Mouse (Mus musculus) telencephalon, adult 2 months (tissue): ENCODE results near the gene Stambp.
"Not testable (repeated sequence)": the region's sequence is repeated elsewhere in the genome, so short reads cannot be mapped to it uniquely, and the experiment has no call there.

Experiments used
- DNase-seq: peaks from one replicate; pipeline ENCODE4 v3.0.0-alpha.2; 2011; ENCODE audit warnings: low read depth, low spot score

Stambp gene

DNA sequence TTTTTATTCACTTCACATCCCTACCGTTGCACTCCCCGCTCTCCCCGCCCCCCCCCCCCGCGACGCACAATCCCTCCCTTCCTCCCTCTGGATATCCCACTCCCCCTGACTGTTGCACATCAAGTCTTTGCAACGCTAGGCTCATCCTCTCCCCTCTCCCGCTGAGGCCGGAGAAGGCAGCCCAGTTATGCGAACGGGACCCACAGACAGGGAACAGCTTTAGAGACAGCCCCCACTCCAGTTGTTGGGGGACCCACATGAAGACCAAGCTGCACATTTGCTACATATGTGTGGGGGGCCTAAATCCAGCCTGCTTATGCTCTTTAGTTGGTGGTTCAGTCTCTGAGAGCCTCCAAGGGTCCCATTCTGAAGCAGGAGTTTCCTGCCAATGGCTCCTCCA is at the start of gene Stambp:
TSS of gene Stambp (minus strand) at position 59 of the 400 bp plus-strand sequence.
- DNase-seq = no peak

DNA sequence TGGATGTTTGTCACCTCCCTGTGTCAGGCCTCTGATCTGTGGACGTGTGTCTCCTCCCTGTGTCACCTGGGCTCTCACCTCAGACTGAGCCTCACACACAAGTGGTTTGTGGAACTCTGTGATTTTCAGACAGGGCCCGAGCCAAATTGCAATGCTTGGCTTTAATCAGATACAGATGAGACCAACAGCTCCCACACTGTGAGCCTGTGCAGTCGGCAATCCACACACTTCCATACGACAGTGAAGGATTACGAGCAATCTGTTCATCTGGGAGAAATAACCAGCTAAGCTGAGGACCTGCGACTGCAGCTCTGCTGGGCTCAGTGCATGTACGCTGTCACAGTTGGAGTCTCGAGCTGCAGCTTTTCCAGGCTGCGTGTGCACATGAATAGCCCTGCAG is 47.4 kb upstream of the Stambp start:
- peak; percentile 9 for DNase-seq

DNA sequence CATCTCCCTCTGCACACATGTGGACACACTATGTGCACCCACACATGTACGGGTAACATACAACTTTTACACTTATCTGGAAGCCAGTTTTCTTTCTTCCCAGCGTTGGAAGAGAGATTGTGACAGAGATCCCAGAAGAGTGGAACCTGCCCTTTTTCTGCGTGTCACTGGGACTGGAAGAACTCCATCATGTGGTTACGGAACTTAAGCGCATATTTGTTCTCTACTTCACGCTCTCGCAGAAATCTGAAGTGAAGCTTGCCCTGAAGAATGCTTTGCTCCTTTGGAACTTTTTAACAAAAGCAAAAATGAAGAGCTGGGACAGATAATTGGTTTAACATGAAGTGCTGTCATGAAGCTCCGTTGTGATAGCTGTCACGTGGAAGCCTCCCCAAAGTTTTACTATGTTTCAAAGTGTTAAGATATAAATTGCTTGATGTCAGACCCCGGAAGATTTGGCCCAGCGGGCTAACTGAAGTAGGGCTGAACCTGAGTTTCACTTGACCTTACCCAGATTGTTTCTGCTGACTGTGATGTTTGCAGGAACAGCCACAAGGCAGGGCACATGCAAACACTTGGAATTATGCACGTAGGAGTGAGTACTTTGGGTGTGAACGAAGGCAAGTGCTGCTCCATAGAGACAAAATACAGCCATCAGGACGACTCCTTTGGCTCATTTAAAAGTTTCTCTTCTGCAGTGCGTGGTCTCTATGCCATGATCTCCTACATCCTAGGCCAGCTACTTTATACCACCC is 45.2 kb upstream of the Stambp start:
- DNase-seq = no peak

DNA sequence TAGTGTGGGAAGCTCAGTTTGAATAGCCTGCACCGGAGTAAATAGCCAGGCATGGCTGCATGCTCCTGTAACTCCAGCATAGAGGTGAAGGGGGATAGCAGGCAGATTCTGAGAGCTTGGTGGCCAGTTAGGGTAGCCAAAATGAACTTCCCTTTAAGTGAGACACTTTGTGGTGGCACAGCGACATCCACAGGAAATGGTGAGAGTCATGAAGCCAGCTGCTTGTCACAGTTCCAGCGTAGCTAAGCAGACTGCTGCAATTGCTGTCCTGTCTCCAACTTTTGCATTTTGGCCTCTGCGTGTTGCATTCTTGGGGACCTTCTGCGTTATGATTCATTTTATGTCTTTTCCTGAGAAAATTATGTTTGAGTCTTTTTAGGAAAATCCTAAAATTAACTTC is 44.0 kb upstream of the Stambp start:
- DNase-seq = no peak

DNA sequence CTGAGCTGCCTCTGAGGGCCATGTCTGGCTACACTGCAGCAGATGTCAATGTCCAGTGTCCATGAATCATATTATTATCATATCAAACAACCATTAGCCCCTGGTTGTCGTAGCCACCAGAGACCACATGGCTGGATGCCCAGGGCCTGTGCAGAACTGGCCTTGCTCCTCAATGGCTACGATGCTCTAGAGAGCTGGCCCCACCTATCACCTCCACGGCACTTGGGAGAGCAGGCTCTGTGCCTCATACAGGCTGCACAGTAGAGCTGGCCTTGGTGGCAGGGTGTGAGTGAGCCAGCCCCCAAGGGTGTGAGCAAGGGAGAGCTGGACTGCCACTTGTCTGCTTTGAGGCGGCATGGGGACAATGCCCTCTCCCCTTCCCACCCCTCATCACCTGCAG is 41.9 kb upstream of the Stambp start:
- DNase-seq = no peak

DNA sequence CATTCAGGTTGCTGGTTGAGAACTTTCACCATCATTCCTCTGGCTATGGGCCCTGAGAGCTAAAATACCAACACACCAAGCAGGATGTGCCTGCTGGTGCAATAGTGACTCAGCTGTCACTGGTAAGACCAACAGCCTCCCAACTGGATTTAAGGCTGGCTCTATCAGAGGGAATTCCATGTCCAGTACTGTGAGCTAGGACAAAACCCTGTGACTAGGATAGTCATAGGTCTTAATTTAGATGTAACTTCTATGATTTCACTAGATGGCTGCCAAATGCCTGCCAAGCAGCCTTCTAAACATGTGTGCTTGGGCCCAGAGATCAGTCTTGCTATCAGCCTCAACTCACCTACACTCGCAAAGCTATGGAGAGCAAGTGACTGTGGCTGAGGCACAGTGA is 40.4 kb upstream of the Stambp start:
- DNase-seq = no peak

DNA sequence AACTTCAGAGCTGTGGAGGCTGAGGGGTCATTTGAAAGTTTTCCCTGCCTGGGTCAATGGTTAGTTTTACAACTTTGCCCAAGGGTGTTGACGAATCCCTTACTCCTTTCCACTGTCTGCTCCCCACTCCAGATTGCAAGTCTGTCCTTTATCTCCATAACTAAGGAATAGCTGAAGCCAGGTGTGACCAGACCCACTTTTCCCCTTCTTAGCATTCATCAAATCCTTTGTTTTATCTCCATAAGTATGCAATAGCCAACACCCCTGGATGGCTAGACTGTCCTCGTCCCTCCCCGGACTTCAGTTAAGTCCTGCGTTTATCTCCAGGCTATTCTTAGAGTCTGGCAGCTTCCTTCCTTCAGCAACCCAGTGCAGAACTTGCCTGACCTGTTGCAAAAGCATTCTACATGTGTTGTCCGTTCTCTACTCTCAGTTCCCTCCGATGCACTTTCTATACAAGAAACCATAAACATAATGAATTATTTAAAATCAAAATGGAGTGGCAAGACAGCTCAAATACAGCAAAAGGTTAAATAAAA is 27.2 kb upstream of the Stambp start:
- DNase-seq = no peak

DNA sequence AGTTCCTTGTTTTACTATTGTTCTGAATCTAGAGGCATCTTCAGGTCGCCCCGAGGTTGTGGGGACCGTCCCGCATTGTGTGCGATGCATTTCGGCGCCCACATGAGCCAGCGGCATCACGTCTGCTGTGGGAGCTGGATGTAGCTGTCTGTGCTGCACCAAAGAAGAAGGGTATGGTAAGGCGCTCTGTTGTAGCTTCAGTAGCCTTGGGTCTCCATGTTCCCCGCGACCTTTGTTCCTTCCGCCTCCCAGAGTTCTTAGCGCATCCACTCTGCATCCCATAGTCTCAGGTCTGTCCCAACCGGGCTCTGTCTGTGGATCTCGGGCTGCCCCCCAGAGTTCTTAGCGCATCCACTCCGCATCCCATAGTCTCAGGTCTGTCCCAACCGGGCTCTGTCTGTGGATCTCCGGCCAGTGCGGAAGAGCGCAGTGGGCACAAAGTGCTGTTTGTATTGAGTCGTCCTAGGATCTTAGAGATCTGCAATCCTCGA is 26.6 kb upstream of the Stambp start:
- DNase-seq = no peak

DNA sequence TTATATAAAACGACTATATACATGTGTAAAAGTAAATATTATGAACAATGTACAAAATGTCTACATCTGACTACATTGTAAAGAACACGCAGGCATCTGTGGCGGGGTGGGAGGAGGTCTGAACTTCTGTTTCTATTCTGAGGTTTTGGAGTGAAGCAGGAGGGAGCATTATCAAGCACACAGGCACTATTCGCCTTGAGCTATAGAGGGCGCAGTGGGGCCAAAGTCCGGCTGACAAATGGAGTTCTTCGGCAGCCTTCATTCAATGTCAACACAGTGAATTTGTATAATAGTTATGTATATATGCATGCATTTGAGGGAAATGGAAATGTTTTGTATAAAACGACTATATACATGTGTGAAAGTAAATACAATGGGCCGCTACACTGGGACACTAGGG is 26.1 kb upstream of the Stambp start:
- no peak for DNase-seq

DNA sequence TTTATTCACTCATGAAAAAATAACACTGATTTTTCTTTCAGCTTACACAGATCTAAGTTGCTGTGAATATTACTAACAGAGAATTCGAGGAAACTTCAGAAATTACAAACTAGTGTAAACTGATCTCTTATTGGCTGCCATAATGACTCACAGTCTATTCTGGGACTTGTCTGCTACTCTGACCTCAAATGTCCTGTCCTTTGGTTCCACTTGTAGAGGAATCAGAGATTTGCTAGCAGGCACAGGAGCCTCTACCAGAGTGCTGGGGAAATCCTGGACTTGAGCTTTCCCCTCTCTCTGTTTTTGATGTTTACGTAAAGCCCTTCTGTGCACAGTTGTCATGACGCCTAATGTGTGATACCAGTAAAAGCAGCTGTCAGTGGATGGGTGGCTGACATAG is 25.5 kb upstream of the Stambp start:
- no peak for DNase-seq

DNA sequence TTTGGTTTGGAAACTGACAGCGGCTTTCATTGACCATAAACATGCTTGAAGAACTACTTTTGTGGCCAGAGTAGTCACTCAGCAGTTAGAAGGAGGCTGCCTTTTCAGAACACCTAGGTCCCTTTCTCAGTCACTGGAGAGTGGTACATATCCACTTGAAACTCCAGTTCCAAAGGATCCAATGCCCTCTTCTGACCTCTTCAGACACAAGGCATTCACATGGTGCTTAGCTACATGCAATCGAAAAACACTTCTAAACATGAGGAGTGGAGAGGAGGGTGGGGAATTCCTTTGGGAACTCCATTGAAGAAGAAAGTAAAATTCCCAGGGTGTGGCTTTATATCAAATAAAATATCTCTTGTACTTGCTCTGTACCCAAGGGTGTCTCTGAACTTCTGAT is 22.5 kb upstream of the Stambp start:
- no peak for DNase-seq

DNA sequence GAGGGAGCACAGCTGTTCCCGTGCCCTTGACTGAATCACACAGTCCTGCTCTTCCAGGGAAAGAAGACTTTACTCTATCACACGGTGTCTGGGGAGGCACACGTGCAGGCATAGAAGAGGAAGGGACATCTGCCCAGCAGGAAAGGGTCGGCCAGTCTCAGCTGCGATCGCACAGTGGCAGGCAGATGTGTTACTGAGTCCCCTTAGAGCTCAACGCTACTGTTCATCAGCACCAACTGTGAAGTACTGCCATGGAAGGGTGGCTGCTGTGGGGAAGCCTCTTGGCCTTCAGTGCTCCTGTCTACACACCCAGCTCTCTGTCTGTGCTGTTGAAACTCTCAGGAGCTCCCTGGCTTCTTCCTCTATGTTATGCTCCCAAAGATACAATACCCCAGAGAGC is 21.4 kb upstream of the Stambp start:
- DNase-seq = no peak

DNA sequence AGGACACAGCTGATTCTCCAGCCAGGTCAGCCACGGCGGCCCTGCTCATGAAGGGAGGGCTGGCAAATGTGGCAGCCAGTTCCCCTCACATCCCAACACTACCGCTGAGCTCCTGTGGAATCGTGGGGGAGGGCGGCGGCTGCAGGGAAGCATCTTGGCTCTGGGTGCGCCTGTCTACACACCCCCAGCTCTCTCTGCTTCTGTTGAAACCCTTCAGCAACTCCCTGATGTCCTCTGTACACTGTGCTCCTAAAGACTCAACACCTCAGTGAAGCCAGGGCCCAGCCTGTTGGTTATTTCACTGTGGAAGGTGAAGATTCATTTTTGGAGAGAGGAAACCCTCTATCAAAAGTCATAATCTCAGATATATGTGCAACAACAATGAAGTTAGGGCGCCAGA is 19.5 kb upstream of the Stambp start:
- no peak for DNase-seq

DNA sequence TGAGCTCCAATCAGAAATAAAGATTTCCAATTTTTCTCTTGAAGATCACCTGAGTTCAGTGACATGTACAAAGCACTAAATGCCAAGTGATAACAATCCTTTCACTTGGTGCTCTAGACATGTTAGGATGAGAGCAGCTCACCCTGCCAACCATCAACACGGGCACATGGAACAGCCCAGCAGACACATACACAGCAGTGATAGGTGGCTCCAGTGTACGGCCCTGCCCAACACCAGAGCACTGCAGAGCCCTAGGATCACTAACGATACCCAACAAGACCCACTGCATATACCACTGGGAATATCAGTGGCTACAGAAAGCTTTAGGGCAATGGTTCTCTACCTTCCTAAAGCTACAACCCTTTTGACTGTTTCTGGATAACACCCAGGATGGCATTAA is 17.8 kb upstream of the Stambp start:
- no peak for DNase-seq

DNA sequence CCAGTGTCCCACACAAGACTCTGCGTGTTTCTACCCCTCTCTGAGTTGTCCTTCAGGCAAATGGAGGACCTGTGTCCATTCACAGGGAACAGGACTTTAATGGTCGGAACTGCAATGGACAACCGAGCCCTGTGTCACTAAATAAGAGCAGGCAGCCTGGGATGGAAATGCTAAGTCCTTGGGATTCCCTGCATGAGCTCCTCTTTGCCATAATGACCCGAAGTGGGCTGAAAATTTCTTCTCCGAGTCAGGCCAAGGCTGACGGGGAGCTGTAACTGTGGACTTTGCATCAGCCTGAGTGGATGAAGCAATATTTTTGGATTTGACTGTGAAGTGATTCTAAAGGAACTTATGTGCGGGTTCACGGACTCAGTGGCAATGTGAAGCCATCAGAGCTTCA is 14.7 kb upstream of the Stambp start:
- DNase-seq = not testable (repeated sequence)

DNA sequence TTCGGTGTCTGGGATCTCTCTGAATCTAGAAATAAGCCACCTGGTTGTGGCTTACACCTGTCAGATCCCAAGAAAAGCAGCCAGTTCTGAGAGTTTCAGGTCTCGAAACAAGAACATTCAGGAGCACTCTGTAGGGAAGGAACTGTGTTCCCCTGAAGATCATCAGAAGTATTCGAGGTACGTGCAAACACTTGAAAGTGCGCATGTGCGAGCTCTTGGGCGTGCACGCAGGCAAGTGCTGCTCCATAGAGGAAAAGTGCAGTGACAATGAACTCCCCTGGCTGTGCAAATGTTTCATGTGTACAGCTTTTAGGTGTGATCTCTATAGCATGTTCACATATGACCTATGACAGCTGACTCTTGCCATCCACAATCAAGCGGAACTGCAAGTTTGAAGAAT is 12.8 kb upstream of the Stambp start:
- not testable (repeated sequence) for DNase-seq

DNA sequence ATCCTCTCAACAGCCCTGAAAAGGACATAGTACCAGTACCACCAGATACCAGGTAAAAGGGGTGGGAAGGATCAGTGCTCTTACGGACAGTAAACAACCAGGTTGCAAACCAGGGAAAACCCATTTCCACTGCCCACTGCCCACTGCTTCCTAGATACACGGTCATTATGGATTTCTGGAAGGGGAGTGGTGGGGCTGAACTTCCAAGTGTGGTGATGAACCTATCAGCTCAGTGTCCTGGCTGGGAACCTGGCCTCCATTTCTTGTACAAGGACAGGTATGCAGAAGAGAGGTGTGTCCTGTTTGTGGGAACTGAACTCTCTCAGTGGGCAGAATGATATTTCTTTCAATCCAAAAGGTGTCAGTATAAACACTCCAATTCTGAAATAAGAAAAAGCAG is 11.1 kb upstream of the Stambp start:
- no peak for DNase-seq

DNA sequence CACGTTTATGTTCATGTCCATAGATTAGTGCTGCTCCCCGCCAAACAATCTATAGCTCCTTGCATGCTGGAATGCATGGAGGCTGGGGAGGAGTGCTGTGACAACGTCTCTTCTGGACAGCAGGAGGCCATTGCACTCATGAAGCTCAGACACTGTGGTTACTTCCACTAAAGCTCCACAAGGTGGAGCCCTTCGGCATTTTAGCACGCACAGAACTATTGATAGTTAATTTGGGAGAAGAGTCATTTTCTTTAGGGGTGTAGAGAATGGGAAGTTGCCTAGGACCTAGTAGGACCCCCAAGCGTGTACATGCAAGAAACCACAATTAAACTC is 10.4 kb upstream of the Stambp start:
- DNase-seq = peak; percentile 36

DNA sequence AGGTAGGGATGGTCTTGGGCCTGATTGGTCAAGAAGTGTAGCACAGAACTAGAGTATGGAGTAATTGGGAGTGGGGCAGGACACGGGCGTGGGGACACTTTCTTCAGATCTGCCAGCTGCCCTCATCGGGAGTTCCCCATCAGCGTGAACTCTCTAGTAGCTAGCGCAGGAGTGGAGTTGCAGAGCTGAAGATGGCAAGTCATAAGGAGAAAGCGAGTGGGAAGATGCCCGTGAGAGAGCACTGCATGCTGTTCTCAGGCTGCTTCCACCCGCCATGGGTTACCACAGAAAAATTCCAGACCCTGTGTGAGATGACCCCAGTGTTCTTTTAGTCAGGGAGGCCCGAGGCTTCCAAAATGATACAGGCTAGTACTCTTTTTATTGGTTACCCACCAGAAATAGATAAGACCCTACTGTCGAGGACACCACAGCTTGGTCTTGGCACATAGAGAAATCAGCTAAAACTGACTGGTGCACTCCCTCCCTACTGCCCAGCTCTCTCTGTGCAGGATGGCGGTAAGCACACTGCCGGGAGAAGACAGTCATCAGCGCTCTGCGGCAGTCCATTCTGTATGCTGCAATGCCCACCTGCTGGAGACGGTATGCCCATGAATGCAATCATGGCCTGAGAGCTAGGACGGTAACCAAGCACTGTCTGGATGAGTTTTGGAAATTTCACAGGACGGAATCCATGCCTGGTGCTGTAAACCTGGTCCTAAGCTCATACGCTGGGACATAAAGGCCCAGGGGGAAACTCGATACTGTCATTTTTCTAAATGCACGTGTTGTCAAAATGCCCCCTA is 9.8 kb upstream of the Stambp start:
- DNase-seq = no peak

DNA sequence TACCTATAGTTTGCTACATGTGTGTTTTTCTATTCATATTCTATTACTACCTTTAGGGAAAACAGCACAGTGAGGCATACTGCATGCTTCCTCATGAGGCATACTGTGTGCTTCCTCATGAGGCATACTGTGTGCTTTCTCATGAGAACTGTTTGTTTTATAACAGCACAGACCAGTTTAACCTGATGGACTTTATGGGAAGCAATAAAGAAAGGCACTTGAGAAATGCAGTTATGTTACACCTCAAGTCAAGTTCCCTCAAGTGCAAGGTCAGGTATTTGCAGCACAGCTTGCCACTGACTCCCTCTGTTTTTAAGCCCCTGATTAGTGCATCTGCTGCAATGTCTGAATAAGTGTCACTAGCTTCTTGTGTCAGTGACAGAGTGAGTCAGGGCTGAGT is 5.0 kb upstream of the Stambp start:
- DNase-seq = no peak

DNA sequence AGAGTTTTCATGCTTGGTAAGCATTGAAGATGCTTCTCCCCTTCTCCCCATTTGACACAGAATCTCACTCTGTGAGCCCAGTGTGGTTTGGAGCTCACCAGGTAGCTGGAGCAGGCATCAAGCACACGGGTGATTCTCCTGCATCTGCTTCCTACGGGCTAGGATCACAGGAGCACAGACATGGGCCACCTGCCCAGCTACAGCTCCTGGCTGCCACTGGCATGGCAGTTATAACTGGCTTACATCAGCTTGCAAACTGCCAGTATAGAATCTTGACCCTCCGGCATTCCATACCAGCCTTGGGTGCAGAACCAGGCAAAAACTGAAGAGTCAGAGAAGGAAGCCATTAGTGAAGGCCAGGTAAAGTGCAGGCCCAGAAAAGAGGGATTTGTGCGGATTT is 3.1 kb upstream of the Stambp start:
- DNase-seq = no peak

DNA sequence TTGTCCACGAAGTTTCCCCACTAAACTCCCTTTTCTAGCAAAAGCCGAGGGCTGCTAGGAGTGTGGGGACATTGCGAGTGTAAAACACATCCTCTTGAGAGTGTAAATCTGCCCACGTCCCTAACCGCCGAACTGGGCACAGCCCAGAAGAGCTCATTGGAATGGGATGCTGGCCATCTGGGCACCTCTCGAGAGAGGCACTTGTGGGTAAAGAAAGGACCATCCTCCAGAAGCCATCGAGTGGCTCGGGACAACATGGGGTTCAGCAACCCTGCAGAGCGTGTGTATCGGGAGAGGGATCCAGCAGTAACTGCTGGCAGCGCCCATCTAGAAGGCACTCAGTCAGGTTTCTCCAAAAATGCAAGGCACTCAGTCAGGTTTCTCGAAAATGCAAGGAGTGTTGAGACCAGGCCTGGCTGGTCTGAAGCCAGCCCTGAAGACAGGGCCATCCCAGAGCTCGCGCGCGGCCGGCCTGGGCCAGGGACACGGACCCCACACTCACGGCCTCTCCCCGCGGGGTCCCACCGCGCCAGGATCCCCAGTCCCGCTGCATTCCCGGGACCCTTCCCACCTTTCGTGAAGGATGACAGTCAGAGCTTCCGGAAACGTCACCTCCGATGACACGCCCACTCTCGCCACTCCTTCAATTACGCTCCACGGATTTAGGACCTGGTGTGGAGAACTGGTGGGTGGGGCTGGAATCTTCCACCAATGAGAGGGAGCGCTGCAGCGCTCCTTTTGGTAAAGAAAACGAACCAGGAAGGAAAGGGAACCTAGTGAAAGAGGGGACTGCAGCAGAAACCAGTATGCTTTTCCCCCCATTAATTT is 475 bp downstream of the Stambp start:
- peak; percentile 95 for DNase-seq
